Mouse (Mus musculus): ENCODE measurements around the gene Cyp4f14. TPM values are rescaled to one million over a fixed set of nuclear protein-coding genes. Genes with fewer than 3 reads are reported as not detected.
A peak's percentile ranks its signal among the peaks of the same experiment; 100 is the strongest.

Cyp4f14 gene
- polyA plus RNA-seq, 1 experiment from 2014 or later = not detected

DNA sequence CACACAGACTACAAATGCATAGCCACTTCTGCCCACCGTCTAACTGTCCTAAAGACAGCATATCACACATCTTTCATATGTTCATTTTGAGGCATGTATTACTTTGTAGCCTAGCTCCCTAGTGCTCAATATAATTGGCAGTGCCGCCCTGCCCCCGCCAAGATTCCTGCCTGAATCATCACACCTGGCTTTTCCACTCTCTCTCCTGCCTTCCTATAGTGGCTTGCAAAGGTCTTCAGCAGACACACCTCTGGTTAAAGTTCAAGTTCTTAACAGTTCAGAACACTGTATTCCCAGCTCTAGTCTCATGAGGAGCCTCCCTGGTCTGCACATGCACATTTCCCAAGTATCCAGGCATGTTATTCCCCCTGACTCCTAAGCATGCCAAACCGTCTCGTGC is 10.7 kb upstream of the Cyp4f14 start:
- Histone ChIP-seq H3K27me3 (no peaks in the 10 kb centered on the region), H3K36me3 (no peaks in the 10 kb centered on the region), H3K4me2 (replicated peaks) (no peak overlapping the region), H3K9me3 (replicated peaks) (no peaks in the 10 kb centered on the region), H3K4me3 (replicated peaks) (no peak overlapping the region), H3K4me1 (no peaks in the 10 kb centered on the region), H3K27ac (replicated peaks) (no peak overlapping the region), H3K9ac (no peak overlapping the region)
- no peak for ATAC-seq (ENCODE audit: insufficient number of reproducible peaks, low FRiP score, low TSS enrichment, low read depth)
- WGBS = 78% methylated on average over 5 of the region's 5 CpGs

GRCm38 (mm10) chr17:32924658-32925312 is 7.6 kb upstream of the Cyp4f14 start:
- Histone ChIP-seq H3K4me2 (replicated peaks) (peak overlapping the region; percentile 72), H3K9ac (peak overlapping the region; percentile 45), H3K27me3 (peaks cover 3% of the 10 kb centered on the region; the same call in 1 of the 2 replicates), H3K9me3 (replicated peaks) (0 out of 2 replicates have a peak, but pooled peaks cover 3% of the 10 kb centered on the region), H3K4me1 (no peaks in the 10 kb centered on the region), H3K36me3 (no peaks in the 10 kb centered on the region), H3K4me3 (replicated peaks) (peak overlapping the region; percentile 54), H3K27ac (replicated peaks) (no peak overlapping the region)
- peak; percentile 85; the same call in 1 of the 2 replicates for ATAC-seq (ENCODE audit: insufficient number of reproducible peaks, low FRiP score, low TSS enrichment, low read depth)
- 16% methylated on average over 32 of the region's 32 CpGs for WGBS

GRCm38 (mm10) chr17:32923681-32924080 is 6.5 kb upstream of the Cyp4f14 start:
- Histone ChIP-seq H3K4me2 (replicated peaks) (no peak overlapping the region), H3K27me3 (peaks cover 3% of the 10 kb centered on the region; the same call in 1 of the 2 replicates), H3K9me3 (replicated peaks) (0 out of 2 replicates have a peak, but pooled peaks cover 3% of the 10 kb centered on the region), H3K4me3 (replicated peaks) (no peak overlapping the region), H3K27ac (replicated peaks) (no peak overlapping the region), H3K36me3 (no peaks in the 10 kb centered on the region), H3K4me1 (no peaks in the 10 kb centered on the region), H3K9ac (no peak overlapping the region)
- 92% methylated on average over 1 of the region's 1 CpGs for WGBS
- ATAC-seq (ENCODE audit: insufficient number of reproducible peaks, low FRiP score, low TSS enrichment, low read depth) = no peak

GRCm38 (mm10) chr17:32919123-32919522 is 2.0 kb upstream of the Cyp4f14 start:
- no peak overlapping the region for H3K27ac ChIP-seq (replicated peaks)
- 78% methylated on average over 2 of the region's 2 CpGs for WGBS

GRCm38 (mm10) chr17:32916075-32916474 is 1.1 kb downstream of the Cyp4f14 start:
- peaks cover 3% of the 10 kb centered on the region; the same call in 1 of the 2 replicates for H3K27me3 ChIP-seq
- no peak overlapping the region for H3K4me2 ChIP-seq (replicated peaks)
- H3K9ac ChIP-seq = no peak overlapping the region
- no peak overlapping the region for H3K27ac ChIP-seq (replicated peaks)
- no peak for ATAC-seq (ENCODE audit: insufficient number of reproducible peaks, low FRiP score, low TSS enrichment, low read depth)
- no peak overlapping the region for H3K4me3 ChIP-seq (replicated peaks)
- H3K36me3 ChIP-seq = no peaks in the 10 kb centered on the region
- 80% methylated on average over 1 of the region's 1 CpGs for WGBS
- 0 out of 2 replicates have a peak, but pooled peaks cover 3% of the 10 kb centered on the region for H3K9me3 ChIP-seq (replicated peaks)
- H3K4me1 ChIP-seq = no peaks in the 10 kb centered on the region

More at GRCm38 (mm10) chr17:32919123-32919522, 2.0 kb upstream of the Cyp4f14 start:
- no peaks in the 10 kb centered on the region for H3K4me1 ChIP-seq
- H3K4me3 ChIP-seq (replicated peaks) = no peak overlapping the region
- no peak overlapping the region for H3K4me2 ChIP-seq (replicated peaks)
- 0 out of 2 replicates have a peak, but pooled peaks cover 3% of the 10 kb centered on the region for H3K9me3 ChIP-seq (replicated peaks)
- ATAC-seq (ENCODE audit: insufficient number of reproducible peaks, low FRiP score, low TSS enrichment, low read depth) = no peak
- H3K36me3 ChIP-seq = no peaks in the 10 kb centered on the region
- H3K9ac ChIP-seq = no peak overlapping the region
- peaks cover 3% of the 10 kb centered on the region; the same call in 1 of the 2 replicates for H3K27me3 ChIP-seq

DNA sequence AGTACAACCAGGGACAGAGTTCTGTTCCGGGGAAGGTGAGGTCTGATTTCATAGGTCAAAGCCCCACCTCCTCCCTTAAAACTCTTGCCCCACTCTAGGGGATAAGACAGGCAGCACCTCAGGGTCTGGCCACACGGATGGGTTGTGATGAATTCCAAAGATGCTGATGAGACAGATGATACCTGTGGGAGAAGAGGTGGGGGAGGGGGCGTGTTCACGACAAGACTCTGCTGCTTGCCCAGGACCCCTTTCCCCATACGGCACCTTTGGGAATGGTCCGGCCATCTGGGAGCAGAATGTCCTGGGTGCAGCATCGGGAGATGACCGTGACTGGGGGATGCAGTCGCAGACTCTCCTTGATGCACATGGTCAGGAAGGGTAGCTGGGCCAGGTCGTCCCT is 11.0 kb downstream of the Cyp4f14 start:
- WGBS = 75% methylated on average over 10 of the region's 10 CpGs
- Histone ChIP-seq H3K4me2 (replicated peaks) (no peak overlapping the region), H3K9ac (no peak overlapping the region), H3K4me3 (replicated peaks) (no peak overlapping the region), H3K27ac (replicated peaks) (no peak overlapping the region), H3K9me3 (replicated peaks) (no peaks in the 10 kb centered on the region), H3K36me3 (no peaks in the 10 kb centered on the region), H3K27me3 (no peaks in the 10 kb centered on the region; the same call in none of the 2 replicates), H3K4me1 (no peaks in the 10 kb centered on the region)
- no peak for ATAC-seq (ENCODE audit: insufficient number of reproducible peaks, low FRiP score, low TSS enrichment, low read depth)

GRCm38 (mm10) chr17:32905239-32905638 is 11.9 kb downstream of the Cyp4f14 start:
- Histone ChIP-seq H3K9me3 (replicated peaks) (no peaks in the 10 kb centered on the region), H3K27me3 (no peaks in the 10 kb centered on the region; the same call in none of the 2 replicates), H3K27ac (replicated peaks) (no peak overlapping the region), H3K9ac (no peak overlapping the region), H3K4me1 (no peaks in the 10 kb centered on the region), H3K4me3 (replicated peaks) (no peak overlapping the region), H3K36me3 (no peaks in the 10 kb centered on the region), H3K4me2 (replicated peaks) (peak overlapping the region; percentile 35; the same call in 1 of the 2 replicates)
- 11% methylated on average over 19 of the region's 19 CpGs for WGBS
- no peak for ATAC-seq (ENCODE audit: insufficient number of reproducible peaks, low FRiP score, low TSS enrichment, low read depth)

DNA sequence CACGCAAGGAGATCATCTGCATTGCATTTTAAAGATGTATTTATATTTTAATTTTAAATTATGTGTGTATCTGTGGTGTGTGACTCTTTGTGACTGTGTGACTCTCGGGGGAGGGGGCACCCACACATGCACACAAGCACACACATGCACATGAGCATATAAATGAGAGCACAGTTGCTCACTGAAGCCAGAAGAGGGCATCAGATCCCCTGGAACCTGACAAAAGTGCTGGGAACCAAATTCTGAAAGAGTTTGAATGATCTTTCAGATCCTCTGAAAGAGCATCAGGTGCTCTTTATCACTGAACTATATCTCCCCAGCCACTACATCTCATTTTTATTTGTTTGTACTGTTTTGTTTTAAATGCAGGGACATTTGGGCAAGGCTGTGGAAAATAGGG is 12.7 kb downstream of the Cyp4f14 start:
- Histone ChIP-seq H3K9me3 (replicated peaks) (no peaks in the 10 kb centered on the region), H3K9ac (no peak overlapping the region), H3K4me3 (replicated peaks) (no peak overlapping the region), H3K4me2 (replicated peaks) (no peak overlapping the region), H3K4me1 (no peaks in the 10 kb centered on the region), H3K36me3 (no peaks in the 10 kb centered on the region), H3K27ac (replicated peaks) (no peak overlapping the region), H3K27me3 (no peaks in the 10 kb centered on the region; the same call in none of the 2 replicates)
- WGBS = 60% methylated on average over 2 of the region's 2 CpGs
- no peak for ATAC-seq (ENCODE audit: insufficient number of reproducible peaks, low FRiP score, low TSS enrichment, low read depth)

DNA sequence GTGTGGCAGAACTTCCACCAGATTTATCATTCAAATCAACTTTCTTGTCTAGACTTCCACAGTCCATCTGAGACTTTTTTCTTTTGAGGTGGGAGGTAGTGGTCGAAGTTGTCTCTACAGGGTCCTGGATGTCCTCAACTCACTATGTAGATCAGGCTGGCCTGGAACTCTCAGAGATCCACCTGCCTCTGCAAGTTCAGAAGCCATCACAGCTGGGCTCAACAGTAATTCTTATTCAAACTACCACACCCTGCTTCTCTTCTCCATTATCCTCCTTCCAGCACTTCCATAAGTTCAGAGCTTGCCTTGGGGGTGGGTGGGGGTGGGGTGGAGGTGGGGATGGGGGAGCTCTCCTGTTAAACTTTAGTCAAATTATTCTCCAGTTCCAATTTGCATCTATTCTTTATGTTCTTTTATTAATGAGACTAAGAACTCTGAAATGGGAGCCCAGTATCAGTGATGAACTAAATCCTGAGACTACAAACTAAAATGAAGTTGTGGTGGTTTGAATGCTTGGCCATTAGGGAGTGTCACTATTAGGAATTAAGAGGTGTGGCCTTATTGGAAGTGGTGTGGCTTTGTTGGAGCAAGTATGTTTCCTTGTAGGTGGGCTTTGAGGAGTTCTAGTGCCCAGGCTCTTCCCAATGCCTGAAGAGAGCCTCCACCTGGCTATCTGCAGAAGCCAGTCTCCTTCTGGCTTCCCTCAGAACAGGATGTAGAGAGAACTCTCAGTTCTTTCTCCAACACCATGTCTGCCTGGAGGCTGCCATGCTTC is 15.2 kb downstream of the Cyp4f14 start:
- Histone ChIP-seq H3K27ac (replicated peaks) (no peak overlapping the region), H3K36me3 (no peaks in the 10 kb centered on the region), H3K4me3 (replicated peaks) (no peak overlapping the region), H3K27me3 (no peaks in the 10 kb centered on the region; the same call in none of the 2 replicates), H3K4me2 (replicated peaks) (no peak overlapping the region), H3K9me3 (replicated peaks) (no peaks in the 10 kb centered on the region), H3K4me1 (no peaks in the 10 kb centered on the region), H3K9ac (no peak overlapping the region)
- WGBS = 74% methylated on average over 1 of the region's 1 CpGs
- no peak for ATAC-seq (ENCODE audit: insufficient number of reproducible peaks, low FRiP score, low TSS enrichment, low read depth)

DNA sequence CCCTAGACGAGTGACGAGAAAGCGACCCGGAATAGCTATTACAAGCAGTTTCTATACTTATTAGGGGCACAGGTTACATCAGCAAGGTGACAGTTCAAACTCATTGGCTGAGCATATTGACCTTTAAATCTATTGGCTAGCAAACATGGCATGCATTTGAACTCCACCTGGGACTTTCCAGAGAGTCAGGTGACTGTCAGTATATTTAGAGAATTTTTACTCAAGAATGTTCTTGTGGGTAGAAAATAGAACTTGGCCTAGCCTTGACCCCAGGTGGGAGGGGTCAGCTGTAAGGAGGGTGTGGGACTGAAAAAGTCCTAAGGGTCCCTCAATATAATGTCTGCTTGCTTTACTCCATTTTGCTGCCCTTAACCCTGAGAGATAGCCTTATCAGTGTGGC is 21.7 kb downstream of the Cyp4f14 start:
- H3K9ac ChIP-seq = no peak overlapping the region
- no peaks in the 10 kb centered on the region for H3K36me3 ChIP-seq
- WGBS = 85% methylated on average over 4 of the region's 4 CpGs
- ATAC-seq (ENCODE audit: insufficient number of reproducible peaks, low FRiP score, low TSS enrichment, low read depth) = no peak
- H3K27me3 ChIP-seq = no peaks in the 10 kb centered on the region
- no peaks in the 10 kb centered on the region for H3K9me3 ChIP-seq (replicated peaks)
- no peak overlapping the region for H3K27ac ChIP-seq (replicated peaks)
- no peak overlapping the region for H3K4me3 ChIP-seq (replicated peaks)
- H3K4me2 ChIP-seq (replicated peaks) = no peak overlapping the region
- H3K4me1 ChIP-seq = peaks cover 6% of the 10 kb centered on the region

GRCm38 (mm10) chr17:32893901-32894300 is 23.2 kb downstream of the Cyp4f14 start:
- ATAC-seq (ENCODE audit: insufficient number of reproducible peaks, low FRiP score, low TSS enrichment, low read depth) = no peak
- peaks cover 11% of the 10 kb centered on the region for H3K4me1 ChIP-seq
- H3K9me3 ChIP-seq (replicated peaks) = no peaks in the 10 kb centered on the region
- no peaks in the 10 kb centered on the region for H3K27me3 ChIP-seq
- H3K36me3 ChIP-seq = no peaks in the 10 kb centered on the region
- no peak overlapping the region for H3K9ac ChIP-seq
- H3K4me3 ChIP-seq (replicated peaks) = no peak overlapping the region
- H3K27ac ChIP-seq (replicated peaks) = no peak overlapping the region
- H3K4me2 ChIP-seq (replicated peaks) = no peak overlapping the region
- WGBS = 80% methylated on average over 3 of the region's 3 CpGs
